Mouse (Mus musculus) ES-E14 (cell line): Measurements from ENCODE around the gene Tfip11.

ENCODE experiments used
- MAFK ChIP-seq: IDR thresholded peaks from 2 replicates; pipeline ENCODE4 v1.6.1; 2014; ENCODE audit warnings: mild to moderate bottlenecking, low read depth, low read length, inconsistent platforms; ENCODE audit not compliant: insufficient read depth
- ZNF384 ChIP-seq: IDR thresholded peaks from 2 replicates; pipeline ENCODE4 v1.6.1; 2012; ENCODE audit warnings: low read depth, low read length, inconsistent platforms

DNA sequence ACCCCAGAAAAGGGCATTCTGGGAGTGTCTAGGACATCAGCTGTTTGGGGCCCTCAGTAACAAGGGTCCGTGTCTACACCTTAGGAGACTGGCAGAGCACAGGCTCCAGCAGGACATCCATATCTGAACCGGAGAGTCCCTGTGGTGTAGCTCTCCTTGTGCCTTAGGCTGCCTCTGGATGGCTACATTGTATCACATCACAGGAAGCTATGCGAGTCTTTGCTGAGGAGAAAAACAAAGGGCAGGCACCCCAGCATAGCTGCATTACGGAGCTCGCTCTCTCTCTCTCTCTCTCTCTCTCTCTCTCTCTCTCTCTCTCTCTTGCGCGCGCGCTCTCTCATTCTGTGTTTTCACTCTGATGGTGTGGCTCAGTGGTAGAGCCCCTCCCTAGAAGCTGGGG is 55.9 kb downstream of the Tfip11 start:
- TF ChIP-seq MAFK (no peak), ZNF384 (no peak)
